Mouse (Mus musculus): ENCODE results near the gene Cnga3.

DNA sequence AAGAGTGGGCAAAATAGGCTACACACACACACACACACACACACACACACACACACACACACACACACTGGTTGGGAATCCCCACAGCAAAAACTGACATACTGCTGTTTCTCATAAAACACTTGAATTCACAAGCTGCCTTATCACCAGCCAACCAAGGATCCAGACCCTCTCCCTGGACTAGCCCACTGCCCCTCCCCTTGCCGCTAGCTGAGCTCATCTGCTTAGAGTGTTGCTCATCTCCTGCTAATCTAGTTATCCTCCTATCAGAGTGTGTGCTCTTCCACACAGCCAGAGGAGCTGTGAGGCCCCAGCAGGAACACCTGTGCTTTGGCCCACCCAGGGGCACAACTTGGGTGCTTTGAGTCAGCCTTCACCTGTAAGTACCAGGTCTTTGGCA, at the start of gene Cnga3:
- TF ChIP-seq CTCF (IDR thresholded peaks at IDR 0.05; ENCODE audit: low read depth, low read length) (no peak), POLR2A (IDR thresholded peaks at IDR 0.05; ENCODE audit: insufficient read depth, low read length) (no peak)

All from ES-Bruce4 (cell line).